Mouse (Mus musculus): ENCODE measurements at regions not wholly inside any gene's neighbourhood (a gene's known extent, or its start where the extent isn't known, plus 50 kb on each side); places are given as distances from the start of the nearest gene placed in this dataset.

DNA sequence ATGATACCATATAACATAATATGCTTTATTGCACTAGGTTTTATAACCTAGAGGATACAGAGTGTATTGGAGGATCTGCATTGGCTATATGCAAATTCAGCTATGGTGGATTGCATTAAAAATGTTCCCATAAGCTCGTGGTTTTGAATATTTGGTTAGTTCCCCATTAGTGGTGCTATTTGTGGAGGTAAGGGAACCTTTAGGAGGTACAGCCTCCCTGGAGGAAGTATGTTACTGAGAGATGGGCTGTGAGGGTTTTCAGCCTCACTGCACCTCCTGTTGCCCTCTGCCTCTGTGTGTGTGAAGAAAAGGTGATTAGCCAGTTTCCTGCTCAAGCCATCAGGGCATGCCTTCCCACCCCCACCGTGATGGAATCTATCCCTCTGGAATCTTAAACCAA is 372.1 kb downstream of the Synb start:
- TF ChIP-seq POLR2A (IDR thresholded peaks at IDR 0.05; ENCODE audit: borderline replicate concordance, control insufficient read depth, low read depth, low read length) (no peak), CTCF (IDR thresholded peaks at IDR 0.05; ENCODE audit: control insufficient read depth, insufficient read depth, low read length) (no peak)
